Mouse (Mus musculus) A20 (cell line): Measurements from ENCODE around the gene Ndufa9.
A peak's percentile ranks its signal among the peaks of the same experiment; 100 is the strongest.

Experiments used
- DNase-seq: peaks from one replicate; pipeline ENCODE4 v3.0.0-alpha.2; 2011; ENCODE audit warnings: low read depth, low spot score

Ndufa9 gene

DNA sequence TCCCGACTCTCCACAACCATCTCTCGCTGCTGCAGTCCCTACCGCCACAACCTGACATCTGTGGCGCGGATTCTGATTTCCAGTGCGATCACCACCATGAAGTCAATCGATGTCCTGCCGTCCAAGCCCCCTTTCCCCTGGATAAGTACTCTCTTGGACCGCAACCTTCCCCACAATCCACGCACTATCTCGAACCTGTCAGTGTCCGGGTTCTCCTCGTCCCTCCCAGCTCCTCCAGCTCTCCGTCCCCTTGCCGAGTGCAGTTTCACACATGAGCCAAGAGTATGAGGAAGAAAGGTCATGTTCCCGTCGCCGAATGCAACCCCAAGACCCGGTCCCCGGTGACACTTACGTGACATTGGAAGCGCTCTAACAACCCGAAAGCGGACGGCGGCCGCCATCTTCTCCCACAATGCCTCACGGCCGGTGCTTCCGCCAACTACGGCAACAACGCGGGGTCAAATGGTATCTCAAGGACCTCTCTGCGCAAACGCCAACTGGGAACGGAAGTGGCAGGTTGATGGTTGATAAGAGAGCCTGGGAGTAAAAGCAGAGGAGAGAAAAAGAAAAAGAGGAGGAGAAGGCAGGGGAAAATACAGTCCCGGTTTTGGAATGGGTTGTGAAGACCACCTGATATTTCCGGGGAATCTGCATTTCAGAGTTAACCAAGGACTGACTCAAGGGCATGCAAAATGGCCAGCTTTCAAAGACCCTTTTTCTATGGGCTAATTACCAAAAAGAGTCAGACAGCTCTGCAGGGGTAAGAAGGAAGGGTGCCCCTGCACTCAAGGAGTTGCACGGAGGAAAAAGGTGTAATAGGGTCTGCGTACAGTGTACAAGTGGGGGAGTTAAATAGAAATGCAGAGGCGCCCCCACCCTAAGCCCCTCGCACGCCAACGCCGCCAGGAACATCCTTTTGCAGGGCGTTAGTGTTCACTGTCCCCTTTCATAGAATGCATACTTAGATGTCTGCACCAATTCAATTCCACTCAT, at the start of gene Ndufa9:
Ndufa9 (minus strand) TSS at position 425 of the 993 bp plus-strand sequence.
- peak; percentile 94 for DNase-seq

DNA sequence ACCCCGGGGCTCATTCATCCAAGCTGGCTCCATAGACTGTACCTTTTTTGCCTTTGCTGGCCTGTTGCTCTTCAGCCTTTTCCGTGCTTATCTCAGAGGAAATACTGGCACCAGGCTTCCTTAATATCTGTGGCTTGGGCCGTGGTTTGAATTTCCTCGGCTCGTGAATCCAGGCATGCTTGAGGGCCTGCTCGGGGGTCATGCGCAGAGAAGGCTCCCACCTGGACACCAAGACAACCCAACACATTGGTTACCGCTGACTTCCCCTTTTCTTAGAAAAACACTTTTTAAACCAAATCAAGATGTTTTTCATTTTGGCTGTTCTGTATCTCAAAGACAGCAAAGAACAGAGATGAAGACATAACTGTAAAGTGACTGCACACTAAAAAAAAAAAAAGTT, 28.2 kb upstream of the Ndufa9 start:
- no peak for DNase-seq

DNA sequence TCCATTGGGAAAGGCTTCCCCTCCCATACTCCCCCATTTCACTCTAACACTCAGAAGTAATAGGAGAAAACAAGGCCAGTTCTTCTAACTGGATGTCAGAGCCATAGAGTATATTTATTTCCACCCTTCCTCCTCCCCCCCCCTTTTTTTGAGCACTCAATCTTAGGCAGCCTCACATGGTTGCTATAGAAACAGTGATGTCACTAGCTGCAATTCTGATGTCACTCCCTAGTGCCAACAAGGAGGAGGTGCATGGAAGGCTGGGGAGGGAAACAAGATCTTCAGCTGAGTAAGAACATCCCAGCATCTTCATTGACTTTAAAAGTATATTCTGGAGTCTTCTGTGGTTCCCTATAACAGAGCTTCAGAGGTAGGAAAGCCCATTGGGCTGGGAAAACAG, 3.9 kb upstream of the Ndufa9 start, which contains the start of gene Akap3:
Akap3 (plus strand) TSS at position 218 of the 400 bp plus-strand sequence.
- no peak for DNase-seq

DNA sequence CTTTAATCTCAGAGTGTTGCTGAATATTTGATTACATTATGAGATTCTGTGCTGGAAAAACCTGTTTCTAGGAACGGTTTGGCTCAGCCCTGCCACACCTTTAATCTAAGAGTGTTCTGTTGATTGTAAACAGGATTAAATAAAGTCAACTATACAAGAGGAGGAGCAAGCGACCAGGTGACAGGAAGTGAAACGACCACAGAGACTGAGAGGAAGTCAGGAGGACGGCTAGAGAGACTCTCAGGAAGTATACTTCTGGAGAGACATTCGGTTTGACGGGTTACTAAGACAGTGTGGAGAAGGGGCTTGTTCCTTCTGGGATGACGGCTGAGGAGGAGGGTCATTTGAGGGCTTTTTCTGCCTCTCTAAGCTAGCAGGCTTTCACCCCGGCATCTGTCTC, 12.3 kb downstream of the Ndufa9 start:
- peak; percentile 29 for DNase-seq

DNA sequence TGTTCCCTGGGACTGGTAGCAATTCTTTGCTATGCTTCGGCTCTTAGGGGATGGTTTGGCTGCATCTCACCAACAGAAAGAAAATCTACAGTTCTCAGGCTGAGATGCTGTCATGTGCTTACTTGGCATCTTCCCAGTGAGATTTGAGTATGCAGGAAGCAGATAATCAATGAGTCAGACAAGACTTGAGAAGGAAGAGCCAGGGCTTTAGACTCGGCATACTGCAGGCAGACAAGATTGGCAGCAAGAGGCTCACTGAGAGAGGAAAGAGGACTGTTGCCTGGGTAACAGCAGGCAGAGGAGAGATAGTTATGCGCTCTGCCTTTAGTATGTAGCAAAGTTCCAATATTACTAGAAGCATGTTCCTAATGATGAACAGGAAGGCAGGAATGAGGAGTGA, 25.8 kb downstream of the Ndufa9 start:
- DNase-seq = no peak

DNA sequence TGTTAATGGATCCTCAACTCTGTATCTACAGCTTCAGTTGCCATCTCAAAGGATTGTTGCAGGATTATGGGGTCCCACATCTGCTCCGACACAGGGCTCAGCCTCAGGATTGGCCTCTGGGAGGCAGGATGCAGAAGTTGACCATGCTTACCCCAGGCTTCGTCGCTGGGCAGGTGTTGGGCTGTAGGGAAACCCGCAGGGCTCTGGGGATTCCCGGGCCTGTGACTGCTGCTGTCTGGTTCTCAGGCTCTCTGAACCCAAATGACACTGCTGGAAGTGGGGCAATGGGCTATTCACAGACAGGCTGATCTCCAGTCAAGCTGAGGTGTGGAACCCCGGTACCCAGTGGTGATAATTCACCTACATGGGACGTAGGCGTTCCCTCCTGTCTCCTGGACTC, 32.6 kb downstream of the Ndufa9 start:
- peak; percentile 11 for DNase-seq

DNA sequence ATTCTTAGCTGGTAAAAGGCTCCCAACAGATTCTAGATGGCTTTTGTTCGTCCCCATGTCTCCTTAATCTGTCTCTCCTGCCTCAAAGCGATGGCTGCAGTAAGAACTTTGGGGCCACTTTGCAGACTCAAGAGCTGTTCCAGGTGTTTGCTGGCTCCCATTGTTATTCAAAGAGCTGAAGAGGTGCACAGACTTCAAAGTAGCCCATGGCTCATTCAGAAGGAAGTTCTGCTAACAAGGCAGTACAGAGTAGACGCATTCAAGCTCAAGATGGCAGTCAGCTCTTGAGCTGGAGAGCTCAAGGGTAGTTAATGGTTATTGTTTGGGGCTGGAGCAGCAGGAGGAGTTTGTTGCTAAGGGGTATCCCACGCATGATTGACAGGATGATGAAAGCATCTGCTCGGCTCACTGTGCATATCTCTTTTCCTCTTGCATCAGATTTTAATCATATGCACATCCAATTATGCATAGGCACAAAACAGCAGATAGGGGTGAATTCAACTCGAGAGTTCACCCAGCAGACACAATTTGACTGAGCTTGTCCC, 33.7 kb downstream of the Ndufa9 start:
- no peak for DNase-seq

DNA sequence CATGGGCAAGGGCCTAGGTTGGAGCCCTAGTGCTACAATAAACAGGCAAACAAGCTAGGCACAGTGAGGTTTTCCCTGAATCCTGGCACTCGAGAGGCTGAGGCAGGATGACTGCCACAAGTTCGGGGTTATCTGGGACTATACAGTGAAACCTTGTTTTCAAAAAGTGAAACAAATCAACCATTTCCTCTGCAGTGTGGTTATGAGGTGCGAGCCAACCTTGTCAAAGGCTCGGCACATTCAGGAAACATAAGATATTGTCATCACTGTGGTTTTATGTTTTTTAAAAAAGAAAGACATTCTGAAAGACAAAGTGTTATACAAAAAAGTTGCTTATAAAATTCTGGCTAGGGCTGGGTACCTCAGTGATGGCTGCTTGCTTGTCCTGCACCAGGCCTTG, 37.5 kb downstream of the Ndufa9 start:
- no peak for DNase-seq

DNA sequence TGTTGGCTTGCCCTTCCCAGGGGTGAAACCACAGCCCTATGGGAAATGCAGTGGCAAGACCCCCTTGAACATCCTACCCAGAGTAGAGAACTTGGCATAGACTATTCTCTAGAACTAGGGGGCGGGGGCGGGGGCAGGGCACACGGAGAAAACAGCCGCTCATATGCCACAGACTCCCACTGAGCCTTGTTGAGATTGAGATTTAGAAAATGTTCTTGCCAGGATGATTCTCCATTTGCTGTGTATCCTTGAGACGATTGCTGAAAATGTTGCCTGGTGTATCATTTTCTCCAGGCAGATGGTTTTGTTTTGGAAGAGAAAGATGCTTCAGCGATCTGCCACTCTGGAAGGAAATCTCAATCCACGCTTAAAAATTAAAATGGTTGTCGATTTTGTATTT, 40.4 kb downstream of the Ndufa9 start:
- DNase-seq = no peak

DNA sequence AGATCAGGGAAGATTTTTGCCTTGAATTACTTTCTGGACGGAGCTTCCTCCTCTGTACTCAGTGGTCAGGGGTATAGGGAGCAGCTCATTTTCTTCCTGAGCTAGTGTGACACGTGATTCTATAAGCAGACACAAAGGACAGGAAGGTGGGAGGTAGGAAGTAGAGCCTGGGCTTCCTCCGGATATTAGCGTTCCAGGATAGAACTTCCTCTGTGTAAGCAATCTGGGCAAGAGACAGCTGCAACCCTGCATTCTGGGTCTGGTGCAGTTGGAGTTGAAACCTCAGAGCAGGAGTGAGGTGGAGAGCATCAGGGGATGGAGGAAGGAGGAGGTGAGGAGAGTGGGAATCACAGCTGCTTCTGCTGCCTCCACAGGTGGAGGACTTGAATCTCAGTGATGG, 40.8 kb downstream of the Ndufa9 start:
- no peak for DNase-seq

DNA sequence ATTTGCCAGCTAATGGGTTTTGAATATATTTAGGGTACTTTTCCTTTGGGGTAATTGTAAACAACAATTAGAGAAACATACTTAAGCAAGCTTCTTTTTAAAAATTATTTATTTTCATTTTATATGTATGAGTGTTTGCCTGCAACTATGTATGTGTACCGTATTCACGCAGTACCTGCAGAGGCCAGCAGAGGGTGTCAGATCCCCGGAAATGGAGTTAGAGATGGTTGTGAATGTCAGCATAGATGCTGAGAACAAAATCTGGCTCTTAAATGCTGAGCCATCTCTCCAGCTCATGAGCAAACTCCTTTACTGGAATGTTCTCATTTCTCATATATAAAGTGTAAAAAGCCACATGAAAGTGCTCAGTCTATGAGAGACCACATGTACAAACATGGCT, 42.2 kb downstream of the Ndufa9 start:
- DNase-seq = peak; percentile 50

DNA sequence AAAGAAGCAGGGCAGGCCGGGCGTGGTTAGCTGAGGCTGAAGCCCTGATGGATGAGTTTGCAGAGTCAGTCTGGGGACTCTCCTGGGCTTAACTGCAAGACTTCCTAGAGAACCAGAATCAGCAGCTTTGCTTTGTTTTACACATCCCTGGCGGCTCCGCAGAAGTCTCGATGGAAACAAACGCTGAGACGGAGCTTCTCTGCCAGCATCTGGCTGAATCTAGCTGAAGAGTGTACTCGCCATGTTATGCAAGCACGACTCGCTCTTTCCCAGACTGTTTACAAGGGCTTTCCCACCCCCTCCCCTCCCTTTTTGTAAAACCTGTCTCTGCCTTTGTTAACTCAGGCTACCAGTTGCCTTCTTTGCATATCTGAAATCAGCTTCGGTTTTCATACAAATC, 46.0 kb downstream of the Ndufa9 start:
- no peak for DNase-seq

DNA sequence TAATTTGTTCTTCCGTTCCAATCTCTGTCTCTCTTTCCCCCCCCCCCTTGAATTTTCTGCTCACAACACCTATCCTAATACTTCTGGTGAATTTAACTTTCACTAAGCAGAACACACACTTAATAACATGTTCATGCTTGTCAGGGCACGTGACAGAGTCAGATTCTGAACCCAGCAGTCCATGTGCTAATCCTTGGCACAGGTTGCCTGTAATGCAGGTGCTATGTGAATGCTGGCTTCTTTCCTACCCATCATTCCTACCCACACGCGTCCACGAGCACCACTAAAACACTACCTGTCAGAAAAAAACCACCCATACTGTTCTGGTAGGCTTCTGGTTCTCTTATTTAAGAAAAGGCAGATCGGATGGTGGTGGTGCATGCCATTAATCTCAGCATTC, 54.2 kb downstream of the Ndufa9 start:
- DNase-seq = no peak

DNA sequence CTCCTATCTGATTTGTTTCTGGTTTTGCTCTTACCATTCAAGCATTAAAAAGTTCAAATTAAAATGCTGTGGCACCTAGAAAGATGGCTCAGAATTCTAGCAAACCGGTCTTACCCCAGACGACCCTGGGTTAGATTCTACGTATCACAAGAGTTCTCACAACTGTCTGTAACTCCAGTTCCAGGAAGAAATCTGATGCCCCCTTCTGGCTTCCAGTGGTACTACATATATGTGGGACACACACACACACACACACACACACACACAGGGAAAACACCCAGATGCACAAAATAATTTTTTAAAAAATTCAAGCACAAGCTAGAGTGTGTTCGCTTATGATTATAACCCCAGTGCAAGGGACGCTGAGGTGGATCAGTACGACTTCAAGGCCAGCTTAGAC, 55.2 kb downstream of the Ndufa9 start:
- no peak for DNase-seq

DNA sequence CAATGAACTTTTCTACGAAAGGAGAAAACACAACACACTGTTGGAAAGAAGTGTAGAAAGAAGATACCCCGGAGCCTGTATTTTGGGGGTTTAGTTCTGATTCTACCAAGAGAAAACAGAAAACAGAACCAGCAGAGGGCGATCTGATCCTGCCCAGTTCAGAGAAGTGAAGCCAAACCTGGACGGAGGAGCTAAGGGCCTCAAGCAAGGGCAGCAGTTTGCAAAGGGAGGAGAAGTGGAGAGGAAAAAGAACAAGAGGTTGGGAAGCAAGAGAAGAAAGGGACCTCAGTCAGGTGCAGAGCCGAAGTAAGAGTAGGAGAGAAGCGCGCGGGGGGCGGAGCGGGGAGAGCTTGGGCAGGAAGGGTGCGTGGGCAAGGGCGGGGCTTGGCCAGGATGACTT, 57.0 kb downstream of the Ndufa9 start:
- peak; percentile 84 for DNase-seq

DNA sequence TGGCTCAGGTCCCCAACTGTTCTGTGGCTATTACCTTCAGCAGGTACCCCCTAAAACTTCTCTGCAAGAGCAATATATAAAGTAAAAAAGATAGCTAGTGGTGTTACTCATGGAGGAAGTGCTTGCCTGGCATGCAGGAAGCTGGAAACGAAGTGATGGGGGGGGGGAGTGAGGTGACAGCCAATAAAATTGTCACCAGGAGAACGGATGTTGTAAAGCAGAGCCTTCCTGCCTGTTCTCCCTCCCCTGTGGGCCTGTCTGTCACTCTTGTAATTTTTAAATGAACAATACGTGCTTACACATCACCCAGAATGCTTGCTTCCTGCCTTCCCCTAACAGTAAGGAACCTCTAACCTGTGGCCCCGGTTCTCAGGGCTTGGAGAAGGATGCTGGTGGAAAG, 57.4 kb downstream of the Ndufa9 start:
- no peak for DNase-seq

DNA sequence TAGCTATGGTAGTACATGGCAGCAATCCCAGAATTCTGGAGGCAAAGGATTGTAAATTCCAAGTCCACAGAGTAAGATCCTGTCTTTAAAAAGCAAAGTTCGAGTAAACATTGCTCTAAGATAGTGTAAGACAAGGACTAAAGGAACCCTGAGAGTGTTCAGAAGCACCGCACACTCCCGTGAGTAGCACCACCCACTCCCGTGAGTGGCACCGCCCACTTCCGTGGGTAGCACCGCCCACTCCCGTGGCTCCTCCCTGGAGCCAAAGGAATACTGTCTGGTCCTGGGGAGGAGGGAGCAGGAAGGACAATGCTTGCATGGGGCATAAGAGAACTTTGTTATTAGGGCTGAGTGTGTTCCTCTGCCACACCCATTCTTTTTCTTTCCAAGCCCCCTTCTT, 60.1 kb downstream of the Ndufa9 start:
- DNase-seq = no peak

DNA sequence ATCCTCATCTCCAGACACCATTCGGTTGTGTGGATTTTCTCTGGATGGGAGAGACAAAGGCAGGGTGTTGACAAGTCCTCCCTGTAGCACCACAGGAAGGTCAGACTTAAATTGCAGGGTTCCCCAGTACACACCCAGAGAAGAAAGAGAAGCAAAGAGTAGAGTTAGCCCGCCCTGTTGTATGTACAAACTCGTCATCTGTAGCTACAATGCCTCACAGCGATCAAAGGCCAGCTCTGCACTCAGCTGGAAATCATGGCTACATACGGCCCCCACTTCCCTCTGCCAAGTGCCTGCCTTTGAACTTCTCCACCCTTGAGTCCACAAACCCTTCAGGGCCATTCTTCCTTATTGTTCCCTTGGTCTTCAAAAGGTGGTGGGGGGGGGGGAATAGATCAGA, 64.7 kb downstream of the Ndufa9 start:
- no peak for DNase-seq

DNA sequence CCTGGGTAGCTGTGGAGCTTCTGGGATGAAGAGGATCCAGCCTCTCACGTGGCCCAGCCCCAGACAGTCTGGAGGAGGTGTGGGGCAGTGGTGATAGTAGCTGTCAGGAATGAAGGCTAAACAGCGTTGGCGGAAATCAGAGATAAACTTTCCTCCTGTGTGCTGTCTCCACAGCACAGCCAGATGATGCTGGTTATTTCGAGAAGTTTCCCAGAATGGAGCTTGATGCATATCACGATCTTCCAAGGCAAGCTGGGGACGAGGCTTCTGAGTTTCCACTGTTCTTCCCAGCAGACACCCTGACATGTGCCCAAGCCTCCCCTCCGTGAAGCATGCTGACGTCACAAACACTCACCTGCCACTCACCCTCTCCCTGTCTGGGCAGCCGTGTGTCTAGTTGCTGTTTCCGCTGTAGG, 65.3 kb downstream of the Ndufa9 start:
- no peak for DNase-seq

DNA sequence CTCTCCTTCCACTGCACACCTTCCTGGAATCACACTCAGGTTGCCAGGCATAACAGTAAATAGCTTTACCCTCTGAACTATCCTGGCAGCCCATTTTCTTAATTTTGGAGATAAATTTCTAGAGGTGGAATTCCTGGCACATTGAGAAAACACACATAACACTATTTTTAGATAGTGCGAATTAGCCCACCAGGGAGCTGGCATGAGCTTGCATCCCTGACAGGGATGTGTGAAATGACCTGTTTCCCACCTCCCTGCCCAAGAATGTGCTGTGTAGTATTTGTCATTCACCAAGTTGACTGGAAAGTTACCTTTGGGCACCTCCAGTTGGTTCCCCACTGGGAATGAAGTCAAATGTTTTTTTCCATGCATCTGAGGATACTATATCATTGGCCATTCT, 65.9 kb downstream of the Ndufa9 start:
- DNase-seq = no peak

DNA sequence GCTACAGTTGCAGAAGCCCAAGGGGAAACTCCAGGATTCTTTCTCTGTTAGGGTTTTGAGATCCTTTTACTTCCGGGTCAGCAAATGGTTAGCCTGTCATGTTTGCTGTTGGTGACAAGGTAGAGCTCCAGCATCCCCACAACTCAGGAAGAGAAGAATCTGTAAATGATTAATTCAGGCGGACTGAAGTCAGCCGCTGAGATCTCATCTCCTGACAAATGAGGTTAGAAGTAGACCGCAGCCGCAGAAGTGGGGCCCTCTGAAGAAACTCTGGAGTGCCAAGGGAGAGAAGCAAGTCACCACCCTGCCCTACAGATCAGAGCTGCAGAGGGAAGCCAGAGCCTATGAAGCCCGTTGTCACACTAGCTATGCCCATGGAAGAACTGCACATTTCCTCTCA, 71.0 kb downstream of the Ndufa9 start:
- DNase-seq = no peak

DNA sequence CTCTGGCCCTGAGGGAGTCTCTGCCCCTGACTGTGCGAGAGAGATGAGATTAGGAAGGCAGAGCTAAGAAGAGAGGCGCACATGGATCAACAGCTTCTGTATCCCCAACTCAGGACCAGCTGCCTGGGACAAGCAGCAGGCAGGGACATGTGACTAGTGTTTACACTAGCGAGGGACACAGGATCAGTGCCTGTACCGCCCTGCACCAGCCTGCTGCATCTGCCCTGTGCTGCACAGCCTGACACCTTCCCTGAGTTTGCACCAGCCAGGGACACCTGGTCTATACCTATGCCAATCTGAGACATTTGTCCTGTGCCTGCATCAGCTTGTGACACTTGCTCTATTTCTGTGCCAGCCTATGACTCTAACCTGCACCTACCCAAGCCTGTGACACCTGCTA, 75.1 kb downstream of the Ndufa9 start:
- DNase-seq = no peak

DNA sequence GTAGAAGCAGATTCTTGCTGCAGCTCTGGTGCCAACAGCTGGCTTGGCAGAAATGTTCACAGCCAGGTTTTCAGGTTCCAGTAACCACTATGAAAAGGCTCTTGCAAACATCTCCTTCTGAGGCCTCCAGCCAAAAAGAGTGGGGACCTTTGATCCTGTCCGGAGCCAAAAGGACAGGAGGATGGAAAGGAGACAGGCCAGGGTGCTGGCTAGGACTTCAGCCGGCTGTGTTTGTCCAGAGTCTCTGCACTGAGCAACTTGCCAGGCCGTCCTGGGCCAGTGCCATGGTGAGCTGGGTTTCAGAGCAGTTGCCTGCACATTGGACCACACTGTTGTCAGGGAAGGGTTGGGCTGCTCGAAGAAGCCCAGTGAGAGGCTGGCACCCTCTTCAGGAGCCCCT, 76.6 kb downstream of the Ndufa9 start:
- no peak for DNase-seq
